Mouse (Mus musculus): Measurements from ENCODE around the gene Birc2.

Birc2 gene

DNA sequence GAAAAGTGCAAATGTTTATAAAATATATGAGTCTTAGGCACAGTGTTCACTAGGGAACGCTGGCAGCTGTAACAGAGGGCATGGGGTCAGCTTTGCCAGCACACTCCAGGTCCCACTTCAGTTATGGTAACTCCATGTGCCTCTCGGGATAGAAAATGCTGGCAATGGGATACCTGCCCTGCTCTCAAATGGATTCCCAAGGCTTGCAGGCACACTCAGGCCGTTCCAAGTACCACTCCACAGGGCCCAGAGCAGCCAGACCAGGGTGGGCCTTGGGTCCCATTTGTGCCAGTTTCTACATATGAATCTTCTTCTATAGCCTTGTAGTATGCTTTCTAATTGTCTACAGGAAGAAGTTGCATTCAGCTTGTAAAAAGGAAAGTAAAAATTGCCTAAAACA, 51.5 kb downstream of the Birc2 start:
- DNase-seq (ENCODE audit: low read depth): no peak

GRCm38 (mm10) chr9:7784615-7785012, 52.2 kb downstream of the Birc2 start:
- DNase-seq (ENCODE audit: low read depth): no peak

DNA sequence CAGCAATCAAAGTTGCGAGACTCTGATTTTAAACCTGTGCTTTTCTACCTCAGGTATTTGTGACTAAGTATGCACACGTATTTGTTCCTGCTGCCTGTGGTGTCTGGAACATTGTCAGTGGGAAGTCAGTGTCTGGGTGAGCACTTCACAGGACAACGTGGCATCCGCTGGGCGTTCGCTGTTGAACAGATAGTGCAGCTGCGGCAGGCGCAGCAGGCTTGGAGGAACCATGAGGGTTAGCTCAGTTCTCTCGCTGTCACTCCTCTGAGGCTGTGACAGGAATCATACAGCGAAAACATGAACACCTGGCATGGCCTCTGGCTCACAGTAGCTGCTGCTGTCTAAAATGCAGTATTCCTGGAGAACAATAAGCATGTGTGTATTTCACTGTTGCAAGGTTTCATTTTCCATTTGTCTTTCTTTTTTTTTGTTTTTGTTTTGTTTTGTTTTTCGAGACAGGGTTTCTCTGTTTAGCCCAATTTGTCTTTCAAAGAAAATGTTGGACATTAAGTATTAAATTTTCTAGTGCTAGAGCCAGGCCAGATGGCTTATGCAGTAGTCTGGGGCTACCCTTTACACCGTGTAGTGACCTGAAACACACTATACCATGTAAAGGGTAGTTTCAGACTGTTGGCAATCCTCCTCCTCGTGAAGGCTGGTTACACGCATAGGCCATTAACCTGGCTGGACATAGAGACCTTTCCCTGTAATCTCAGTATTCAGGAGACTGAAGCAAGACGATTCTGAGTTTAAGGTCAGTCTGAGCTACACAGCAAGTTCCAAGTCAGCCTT, 52.8 kb downstream of the Birc2 start:
- no peak for DNase-seq (ENCODE audit: low read depth)

DNA sequence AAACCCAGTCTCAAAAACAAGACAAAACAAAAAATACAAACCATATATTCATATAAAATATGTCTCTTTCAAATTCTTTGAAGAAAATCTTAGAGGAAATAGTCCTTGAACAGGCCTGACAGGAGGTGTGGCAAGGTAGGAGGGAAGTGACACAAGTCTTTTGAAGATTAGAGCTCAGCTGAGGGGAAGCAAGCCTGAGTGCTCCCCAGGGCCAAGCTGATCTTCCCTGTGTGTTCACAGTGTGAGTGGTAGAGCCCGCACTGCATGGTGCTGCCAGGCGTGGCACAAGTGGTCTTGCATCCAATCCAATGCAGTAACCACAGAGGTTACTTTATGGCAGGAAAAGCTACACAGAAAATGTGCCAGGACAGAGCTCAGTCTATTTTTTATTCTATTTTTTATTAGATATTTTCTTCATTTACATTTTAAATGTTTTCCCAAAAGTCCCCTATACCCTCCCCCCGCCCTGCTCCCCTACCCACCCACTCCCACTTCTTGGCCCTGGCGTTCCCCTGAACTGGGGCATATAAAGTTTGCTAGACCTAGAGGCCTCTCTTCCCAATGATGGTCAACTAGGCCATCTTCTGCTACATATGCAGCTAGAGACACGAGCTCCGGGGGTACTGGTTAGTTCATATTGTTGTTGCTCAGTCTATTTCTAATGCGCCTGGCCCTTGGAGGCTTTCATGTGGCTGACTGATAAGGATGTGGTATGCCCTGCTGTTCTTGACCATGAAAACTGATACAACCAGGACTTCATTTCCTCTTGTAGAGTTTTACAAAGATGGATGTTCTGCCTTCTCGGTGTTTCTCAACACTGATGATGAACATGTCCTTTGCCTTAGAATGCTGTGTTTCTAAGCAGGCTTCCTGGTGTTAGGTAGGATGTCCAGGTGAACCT, 56.4 kb downstream of the Birc2 start:
- peak; percentile 34 for DNase-seq (ENCODE audit: low read depth)

DNA sequence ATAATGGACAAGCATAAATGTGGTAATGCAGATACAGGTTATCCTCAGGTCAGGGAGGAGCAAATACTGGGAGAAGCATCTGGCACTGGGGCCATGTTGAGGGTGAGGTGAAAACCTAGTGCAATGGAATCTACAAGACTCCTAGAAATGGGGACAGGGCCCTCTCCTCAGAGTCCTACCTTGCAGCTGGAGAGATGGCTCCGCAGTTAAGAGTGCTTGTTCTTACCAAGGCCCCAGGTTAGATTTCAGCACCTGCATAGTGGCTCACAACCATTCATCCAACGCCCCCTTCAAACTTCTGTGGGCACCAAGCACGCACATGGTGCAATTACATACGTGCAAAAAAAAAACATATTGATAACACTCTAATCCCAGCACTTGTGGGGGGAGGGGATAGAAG, 57.1 kb downstream of the Birc2 start:
- DNase-seq (ENCODE audit: low read depth): no peak

GRCm38 (mm10) chr9:7778771-7779170, 58.1 kb downstream of the Birc2 start:
- DNase-seq (ENCODE audit: low read depth): no peak

GRCm38 (mm10) chr9:7777652-7778051, 59.2 kb downstream of the Birc2 start:
- no peak for DNase-seq (ENCODE audit: low read depth)

- DNase-seq (ENCODE audit: low read depth): no peak
Measured at GRCm38 (mm10) chr9:7776940-7777339, 59.9 kb downstream of the Birc2 start.

DNA sequence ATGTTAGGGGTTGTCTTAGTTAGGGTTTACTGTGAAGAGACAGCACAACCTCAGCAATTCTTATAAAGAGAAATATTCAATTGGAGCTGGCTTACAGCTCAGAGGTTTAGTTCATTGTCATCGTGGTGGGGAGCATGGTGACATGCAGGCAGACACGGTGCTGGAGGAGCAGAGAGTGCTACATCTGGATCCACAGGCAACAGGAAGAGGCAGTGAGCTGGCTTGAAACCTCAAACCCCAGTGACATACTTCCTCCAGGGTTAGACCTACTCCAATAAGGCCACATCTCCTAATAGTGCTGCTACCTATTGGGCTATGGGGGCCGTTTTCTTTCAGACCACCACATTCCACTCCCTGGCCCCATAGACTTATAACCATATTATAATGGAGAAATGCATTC, 60.9 kb downstream of the Birc2 start:
- DNase-seq (ENCODE audit: low read depth): no peak

GRCm38 (mm10) chr9:7775011-7775410, 61.9 kb downstream of the Birc2 start:
- DNase-seq (ENCODE audit: low read depth): no peak

- DNase-seq (ENCODE audit: low read depth): no peak
Measured at GRCm38 (mm10) chr9:7774538-7774937, 62.3 kb downstream of the Birc2 start.

DNA sequence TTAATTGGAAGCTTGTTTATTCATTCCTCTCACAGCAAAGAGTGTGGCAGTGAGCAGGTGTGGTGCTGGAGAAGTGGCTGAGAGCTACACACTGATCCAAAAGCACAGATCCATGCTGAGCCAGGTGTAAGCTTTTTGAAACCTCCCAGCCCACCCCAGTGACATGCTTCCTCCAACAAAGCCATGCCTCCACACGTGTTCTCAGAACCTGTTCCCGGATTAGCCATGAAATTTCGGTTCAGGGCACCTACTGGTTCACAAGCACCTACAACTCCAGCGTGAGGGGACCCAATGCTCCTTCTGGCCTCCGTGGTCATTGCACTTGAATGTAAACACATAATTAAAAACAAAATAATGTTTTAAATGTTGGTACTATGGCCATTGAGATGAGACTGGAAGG, 63.2 kb downstream of the Birc2 start:
- DNase-seq (ENCODE audit: low read depth): no peak

DNA sequence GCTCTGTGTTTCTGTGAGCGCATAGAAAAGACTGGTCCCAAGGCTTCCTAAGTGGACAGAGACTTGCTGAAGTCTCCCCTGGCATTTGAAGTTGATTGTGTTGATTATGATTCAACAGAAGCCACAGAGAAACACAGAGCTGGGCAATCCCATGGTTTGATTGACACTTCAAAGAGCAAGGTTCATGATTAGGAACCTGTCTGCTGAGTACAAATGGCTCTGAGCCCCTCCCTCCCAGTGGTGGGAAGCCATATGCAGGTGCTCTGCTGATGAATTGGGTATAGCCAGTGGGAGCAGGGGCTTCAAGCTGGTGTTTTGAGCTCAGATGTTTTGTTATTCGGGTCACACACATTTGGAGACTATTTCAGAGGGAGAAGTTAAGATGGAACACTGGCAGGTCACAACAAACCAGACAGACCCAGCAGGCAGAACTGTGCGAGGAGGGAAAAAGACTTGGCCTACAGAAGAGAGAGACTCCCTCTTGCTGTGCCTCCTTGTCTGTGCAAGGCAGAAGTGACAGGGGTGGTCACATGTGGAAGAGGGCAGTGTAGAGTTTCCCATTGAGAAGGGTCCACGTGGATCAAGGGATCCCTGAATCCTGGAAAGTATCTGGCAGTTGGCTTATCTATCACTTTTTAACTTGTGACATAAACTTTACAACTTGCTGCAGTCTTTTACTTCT, 64.0 kb downstream of the Birc2 start:
- DNase-seq (ENCODE audit: low read depth): no peak

DNA sequence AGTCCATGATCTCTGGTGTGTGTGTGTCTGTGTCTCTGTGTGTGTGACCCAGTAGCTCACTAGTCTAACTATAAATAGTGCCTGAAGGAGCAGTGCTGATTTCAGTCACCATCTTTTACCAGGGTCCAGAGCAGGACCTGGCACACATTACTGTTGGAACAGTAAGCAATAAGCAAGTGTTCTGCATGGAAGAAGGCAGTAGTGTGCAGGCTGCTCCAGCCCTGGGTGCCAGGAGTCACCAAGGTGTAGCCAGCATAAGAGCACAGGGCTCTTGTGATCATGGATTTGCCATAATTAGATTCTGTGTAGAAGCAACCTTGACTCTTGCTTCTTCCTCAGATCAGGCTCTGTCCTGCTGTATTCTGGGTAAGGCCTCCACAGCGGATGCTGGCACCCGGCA, 64.5 kb downstream of the Birc2 start:
- no peak for DNase-seq (ENCODE audit: low read depth)

GRCm38 (mm10) chr9:7769491-7769890, 67.4 kb downstream of the Birc2 start:
- no peak for DNase-seq (ENCODE audit: low read depth)

DNA sequence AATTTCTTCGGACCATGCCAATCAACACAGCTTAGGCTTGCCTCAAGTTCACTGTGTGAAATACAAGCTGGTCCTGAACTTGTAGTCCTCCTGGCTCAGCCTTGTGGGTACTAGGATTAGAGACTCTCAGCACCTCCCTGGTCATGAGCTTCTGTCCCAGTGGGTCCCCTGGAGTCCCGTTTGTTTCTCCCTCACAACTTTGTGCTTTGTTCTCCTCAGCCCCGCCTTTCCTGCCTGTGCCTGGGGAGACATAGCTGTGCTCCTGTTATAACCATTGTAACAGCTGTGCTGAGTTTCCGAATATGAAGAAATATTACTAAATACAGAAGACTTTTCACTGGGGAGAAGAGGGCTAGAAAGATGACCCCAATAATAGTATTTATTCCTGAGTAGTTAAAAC, 67.8 kb downstream of the Birc2 start:
- DNase-seq (ENCODE audit: low read depth): no peak

Measured in c-Kit-positive CD71-positive TER-119-negative erythroid progenitor cells, embryonic 14.5 days (primary cell).